Comparison of ENCODE assay signal across 12 mouse cellular contexts in the genomic region with DNA sequence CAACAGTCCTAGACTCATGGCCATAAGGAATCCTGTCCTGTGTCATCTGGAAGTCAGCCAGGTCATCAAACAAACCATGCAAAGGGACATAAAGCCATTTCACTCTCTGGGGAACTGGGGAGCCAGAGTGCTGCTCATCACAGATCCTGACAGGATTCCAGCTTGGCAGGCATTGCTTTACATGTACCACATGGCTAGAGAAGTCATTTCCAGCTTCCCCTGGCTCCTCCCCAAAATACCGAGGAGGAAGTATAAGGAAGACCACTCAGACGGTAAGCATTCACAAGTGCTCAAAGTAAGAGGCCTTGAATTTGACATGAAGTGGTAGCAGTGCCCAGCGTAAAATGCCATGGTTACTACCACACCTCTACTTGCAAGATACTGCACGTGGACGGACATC. TPM values are rescaled to one million over a fixed set of nuclear protein-coding genes. Genes with fewer than 3 reads are reported as not detected.
DNase-seq lines count a peak whose midpoint lies in the region; ATAC-seq lines count a peak whose summit lies in the region.
"Had no signal": no experiment of that assay in that cellular context is flagged by ENCODE, and none has a peak within 500 bp of the region (broad histone marks: within the 10 kb centered on the region; RNA-seq: fewer than 3 reads in every experiment).

No protein-coding gene starts in this region.

- H3K4me1 ChIP-seq in forebrain, embryonic 15.5 days = peaks cover 36% of the 10 kb centered on the region
- peaks cover 25% of the 10 kb centered on the region for H3K4me1 ChIP-seq in forebrain, embryonic 12.5 days

- peaks cover 16% of the 10 kb centered on the region; the same call in 1 of the 2 replicates for H3K36me3 ChIP-seq in forebrain, embryonic 15.5 days
- peaks cover 45% of the 10 kb centered on the region for H3K36me3 ChIP-seq in forebrain, embryonic 12.5 days (replicated peaks)

- H3K27ac ChIP-seq in forebrain, embryonic 15.5 days (replicated peaks) = peak overlapping the region; percentile 23; the same call in 1 of the 2 replicates
- no peak overlapping the region for H3K27ac ChIP-seq in forebrain, embryonic 12.5 days

- no peak overlapping the region for H3K4me3 ChIP-seq in forebrain, embryonic 15.5 days
- no peak overlapping the region for H3K4me3 ChIP-seq in forebrain, embryonic 12.5 days (replicated peaks)

- no peaks in the 10 kb centered on the region for H3K27me3 ChIP-seq in forebrain, embryonic 15.5 days
- H3K27me3 ChIP-seq in forebrain, embryonic 12.5 days = no peaks in the 10 kb centered on the region

- no peak for ATAC-seq in forebrain, embryonic 15.5 days (replicated peaks)
- no peak for ATAC-seq in forebrain, embryonic 12.5 days (ENCODE audit: low FRiP score)
- ATAC-seq: forebrain, embryonic 16.5 days had no signal

- WGBS in forebrain, embryonic 15.5 days = 76% methylated on average over 5 of the region's 5 CpGs
- 90% methylated on average over 5 of the region's 5 CpGs for WGBS in forebrain, embryonic 12.5 days

- peak; percentile 58 for DNase-seq in layer of hippocampus, adult 9-11 months
- DNase-seq in layer of hippocampus, adult 9-10 months (ENCODE audit: low spot score) = no peak
- peak; percentile 79 to 80 for DNase-seq in cerebellum, postnatal 10 days
- peak; percentile 53 for DNase-seq in lung, postnatal 14 days
- DNase-seq in thymus, postnatal 10 days (ENCODE audit: low spot score in 2 of 2) = no peak
- DNase-seq in Muller cell, postnatal 12 days (ENCODE audit: inconsistent ontology term) = no peak
- DNase-seq: liver; midbrain, embryonic 14.5 days had no signal

- no peak overlapping the region for H3K9ac ChIP-seq in forebrain, embryonic 15.5 days (replicated peaks)
- H3K9ac ChIP-seq in forebrain, embryonic 12.5 days = no peak overlapping the region

- H3K4me2 ChIP-seq in forebrain, embryonic 15.5 days (replicated peaks) = no peak overlapping the region
- H3K4me2 ChIP-seq in forebrain, embryonic 12.5 days = no peak overlapping the region
- H3K4me2 ChIP-seq: heart, embryonic 11.5 days had no signal

- H3K9me3 ChIP-seq in forebrain, embryonic 15.5 days = no peaks in the 10 kb centered on the region
- H3K9me3 ChIP-seq in forebrain, embryonic 12.5 days = no peaks in the 10 kb centered on the region

RNA-seq across cellular contexts. Expression of a gene that starts 2.9 kb away (rescaled TPM):
- polyA plus RNA-seq in forebrain, embryonic 15.5 days (2015; fragmentation: Nextera tagmentation; extraction: Ambion mirVana) = 656 and 676 TPM in 2 replicates
- 781 and 789 TPM in 2 replicates for polyA plus RNA-seq in forebrain, embryonic 12.5 days (2016; fragmentation: Nextera tagmentation; extraction: Ambion mirVana)

RNA-seq across cellular contexts. Expression of a gene that starts 8.4 kb away (rescaled TPM):
- polyA plus RNA-seq in forebrain, embryonic 15.5 days (2015; fragmentation: Nextera tagmentation; extraction: Ambion mirVana) = 232 and 233 TPM in 2 replicates
- polyA plus RNA-seq in forebrain, embryonic 12.5 days (2016; fragmentation: Nextera tagmentation; extraction: Ambion mirVana) = 220 and 238 TPM in 2 replicates

RNA-seq across cellular contexts. Expression of a gene that starts 26.5 kb away (rescaled TPM):
- polyA plus RNA-seq in forebrain, embryonic 15.5 days (2015; fragmentation: Nextera tagmentation; extraction: Ambion mirVana) = 69.2 and 69.5 TPM in 2 replicates
- polyA plus RNA-seq in forebrain, embryonic 12.5 days (2016; fragmentation: Nextera tagmentation; extraction: Ambion mirVana) = 90.0 and 92.2 TPM in 2 replicates

RNA-seq across cellular contexts. Expression of a gene that starts 52.6 kb away (rescaled TPM):
- polyA plus RNA-seq in forebrain, embryonic 15.5 days (2015; fragmentation: Nextera tagmentation; extraction: Ambion mirVana) = 60.7 and 67.7 TPM in 2 replicates
- polyA plus RNA-seq in forebrain, embryonic 12.5 days (2016; fragmentation: Nextera tagmentation; extraction: Ambion mirVana) = 88.6 and 89.4 TPM in 2 replicates

Comparison
In these comparisons a context has a peak if more than half of its experiments do, and no peak if none do; other contexts are left out.
1. DNase-seq: peak in layer of hippocampus, adult 9-11 months (single experiment), cerebellum, postnatal 10 days (2 of 2) and lung, postnatal 14 days (single experiment); none in layer of hippocampus, adult 9-10 months (single experiment), thymus, postnatal 10 days (0 of 2) and Muller cell, postnatal 12 days (single experiment).